Mouse (Mus musculus) midbrain, embryonic 11.5 days (tissue): ENCODE results near the gene Nudt19. TPM values are rescaled to one million over a fixed set of nuclear protein-coding genes. Genes with fewer than 3 reads are reported as not detected.
"Not testable (repeated sequence)": the region's sequence is repeated elsewhere in the genome, so short reads cannot be mapped to it uniquely, and the experiment has no call there.

Source experiments
- ATAC-seq: fragments of 200-750 bp; cut with Nextera tagmentation; 2 replicates; pipeline ENCODE4 v1.8.0; 2017; ENCODE audit warnings: moderate TSS enrichment, moderate library complexity; ENCODE audit not compliant: low FRiP score
- DNase-seq: peaks from one replicate; pipeline ENCODE4 v3.0.0; 2015; ENCODE audit warnings: low spot score; ENCODE audit errors: missing footprints
- H3K27ac ChIP-seq: fragments of 300-500 bp; sonication (generic); 2 replicates; pipeline ENCODE4 v1.5.1; 2014; ENCODE audit warnings: low read depth, low read length
- H3K27me3 ChIP-seq: fragments of 300-500 bp; sonication (generic); 2 replicates; pipeline ENCODE4 v1.6.1; 2014; ENCODE audit warnings: mild to moderate bottlenecking, low read length, moderate library complexity, mixed read lengths; ENCODE audit not compliant: control insufficient read depth, insufficient read depth
- H3K36me3 ChIP-seq: fragments of 300-500 bp; sonication (generic); 2 replicates; pipeline ENCODE4 v1.6.1; 2014; ENCODE audit warnings: mild to moderate bottlenecking, low read length, moderate library complexity, mixed read lengths; ENCODE audit not compliant: control insufficient read depth, insufficient read depth
- H3K4me1 ChIP-seq: fragments of 300-500 bp; sonication (generic); 2 replicates; pipeline ENCODE4 v1.6.1; 2014; ENCODE audit warnings: low read length; ENCODE audit not compliant: control insufficient read depth, insufficient read depth
- H3K4me2 ChIP-seq: fragments of 300-500 bp; sonication (generic); 2 replicates; pipeline ENCODE4 v1.6.1; 2014; ENCODE audit warnings: mild to moderate bottlenecking, moderate library complexity
- H3K4me3 ChIP-seq: fragments of 300-500 bp; sonication (generic); 2 replicates; pipeline ENCODE4 v1.5.1; 2014; ENCODE audit warnings: low read depth, low read length
- H3K9ac ChIP-seq: fragments of 300-500 bp; sonication (generic); 2 replicates; pipeline ENCODE4 v1.6.1; 2014; ENCODE audit warnings: low read length
- H3K9me3 ChIP-seq: fragments of 300-500 bp; sonication (generic); 2 replicates; pipeline ENCODE4 v1.6.1; 2016; ENCODE audit warnings: low read length; ENCODE audit not compliant: control insufficient read depth
- WGBS: fragments of 180-500 bp; shearing (Covaris S2); extraction: QIAGEN DNeasy Blood & Tissue Kit; methylation state at CpG from one replicate; pipeline ENCODE4 v1.1.7; 2014; 5-methylcytosine and 5-hydroxymethylcytosine counted together
- polyA plus RNA-seq: library from polyadenylated mRNA; unstranded; fragments of >200 nt; fragmentation: Nextera tagmentation; extraction: Ambion mirVana; gene quantifications from 2 replicates; pipeline ENCODE4 v1.2.1, GENCODE M21; 2014

The Nudt19 gene
- polyA plus RNA-seq, 1 experiment from 2014 or later: 43.2 TPM

GRCm38 (mm10) chr7:35530544-35530943 lies 25.6 kb downstream of the Nudt19 start:
- not testable (repeated sequence) for DNase-seq, H3K4me1 ChIP-seq, H3K9ac ChIP-seq, H3K36me3 ChIP-seq, H3K27ac ChIP-seq, H3K27me3 ChIP-seq, H3K9me3 ChIP-seq, H3K4me3 ChIP-seq, H3K4me2 ChIP-seq, ATAC-seq
- WGBS: 53% methylated on average over 1 of the region's 1 CpGs

- DNase-seq: no peak
- Histone ChIP-seq H3K4me3 (no peak overlapping the region), H3K4me2 (no peak overlapping the region), H3K4me1 (no peaks in the 10 kb centered on the region), H3K36me3 (no peaks in the 10 kb centered on the region), H3K9me3 (no peaks in the 10 kb centered on the region), H3K27ac (no peak overlapping the region), H3K27me3 (no peaks in the 10 kb centered on the region), H3K9ac (no peak overlapping the region)
- WGBS: 69% methylated on average over 3 of the region's 3 CpGs
- ATAC-seq: no peak
Observed at GRCm38 (mm10) chr7:35530026-35530425, 26.1 kb downstream of the Nudt19 start.

GRCm38 (mm10) chr7:35526795-35527194 lies 29.3 kb downstream of the Nudt19 start:
- Histone ChIP-seq H3K27me3 (no peaks in the 10 kb centered on the region), H3K36me3 (no peaks in the 10 kb centered on the region), H3K4me1 (no peaks in the 10 kb centered on the region), H3K4me3 (no peak overlapping the region), H3K4me2 (no peak overlapping the region), H3K27ac (no peak overlapping the region), H3K9me3 (no peaks in the 10 kb centered on the region), H3K9ac (no peak overlapping the region)
- DNase-seq (no peak), ATAC-seq (no peak)
- WGBS: 92% methylated on average over 2 of the region's 2 CpGs

- Histone ChIP-seq H3K36me3 (no peaks in the 10 kb centered on the region), H3K27ac (no peak overlapping the region), H3K4me1 (no peaks in the 10 kb centered on the region), H3K4me3 (no peak overlapping the region), H3K9me3 (no peaks in the 10 kb centered on the region), H3K9ac (no peak overlapping the region), H3K27me3 (no peaks in the 10 kb centered on the region), H3K4me2 (no peak overlapping the region)
- WGBS: 23% methylated on average over 4 of the region's 4 CpGs
- no peak for DNase-seq
- ATAC-seq: no peak
Observed at GRCm38 (mm10) chr7:35501995-35502394, 54.1 kb downstream of the Nudt19 start.

GRCm38 (mm10) chr7:35497516-35497915 lies 58.6 kb downstream of the Nudt19 start:
- Histone ChIP-seq H3K27me3 (no peaks in the 10 kb centered on the region), H3K27ac (no peak overlapping the region), H3K9me3 (no peaks in the 10 kb centered on the region), H3K4me1 (no peaks in the 10 kb centered on the region), H3K36me3 (no peaks in the 10 kb centered on the region), H3K4me2 (no peak overlapping the region), H3K9ac (no peak overlapping the region), H3K4me3 (no peak overlapping the region)
- ATAC-seq: no peak
- DNase-seq: no peak
- 95% methylated on average over 2 of the region's 2 CpGs for WGBS

Other genes starting within 250 kb of the Nudt19 start
- 19.4 and 20.2 TPM in 2 replicates for gene Gpatch1, start 237.9 kb downstream of the Nudt19 start, polyA plus RNA-seq
- gene Rhpn2, start 222.1 kb downstream of the Nudt19 start, polyA plus RNA-seq: 1.9 and 2.2 TPM in 2 replicates
- 26.2 and 26.9 TPM in 2 replicates for gene Faap24, start 159.5 kb downstream of the Nudt19 start, polyA plus RNA-seq
- 42.9 and 46.6 TPM in 2 replicates for gene Cep89, start 159.3 kb downstream of the Nudt19 start, polyA plus RNA-seq
- not detected in 2 replicates for gene Slc7a9, start 107.5 kb downstream of the Nudt19 start, polyA plus RNA-seq
- 0.11 TPM in 2 replicates for gene Tdrd12, start 18.6 kb downstream of the Nudt19 start, polyA plus RNA-seq
- gene Rgs9bp, start 29.3 kb upstream of the Nudt19 start, polyA plus RNA-seq: 0.11 and 0.45 TPM in 2 replicates
- 27.0 and 31.0 TPM in 2 replicates for gene Ankrd27, start 29.9 kb upstream of the Nudt19 start, polyA plus RNA-seq
- 307 and 310 TPM in 2 replicates for gene Pdcd5, start 91.2 kb upstream of the Nudt19 start, polyA plus RNA-seq
- gene Dpy19l3, start 198.2 kb upstream of the Nudt19 start, polyA plus RNA-seq: 37.2 and 38.5 TPM in 2 replicates
- gene Zfp507, start 246.7 kb upstream of the Nudt19 start, polyA plus RNA-seq: 16.1 and 16.3 TPM in 2 replicates